Mouse (Mus musculus) left cerebral cortex, adult 2 months (tissue): ENCODE measurements around the gene Prkn. TPM values are rescaled to one million over a fixed set of nuclear protein-coding genes. Genes with fewer than 3 reads are reported as not detected.

ENCODE experiments used
- DNase-seq, 2 experiments: peaks; one replicate each; pipeline ENCODE4 v3.0.0; 2021 to 2022; ENCODE audit warnings: low spot score in 2 of 2, mixed read lengths in 1 of 2; ENCODE audit errors: extremely low spot score in 1 of 2
- H3K27ac ChIP-seq: fragments of 200-600 bp; 2 replicates; pipeline ENCODE4 v1.8.1; 2022
- H3K4me3 ChIP-seq: fragments of 200-600 bp; 2 replicates; pipeline ENCODE4 v1.8.1; 2022
- CTCF ChIP-seq: fragments of 200-600 bp; IDR thresholded peaks from 2 replicates; pipeline ENCODE4 v1.8.1; 2022; ENCODE audit warnings: antibody characterized with exemption, mild to moderate bottlenecking, moderate library complexity
- intact Hi-C: fragments of 180-260 bp; cut with DNase I; formaldehyde crosslinking; loops from one replicate; pipeline ENCODE4 v1.15.1; 2025
- total RNA-seq, 2 experiments: library from RNA; stranded (reverse); gene quantifications; 2 replicates each; pipeline ENCODE4 v1.2.3; 2021

Gene Prkn
- total RNA-seq, 2 experiments from 2014 or later, result 17.2 to 18.8 TPM

DNA sequence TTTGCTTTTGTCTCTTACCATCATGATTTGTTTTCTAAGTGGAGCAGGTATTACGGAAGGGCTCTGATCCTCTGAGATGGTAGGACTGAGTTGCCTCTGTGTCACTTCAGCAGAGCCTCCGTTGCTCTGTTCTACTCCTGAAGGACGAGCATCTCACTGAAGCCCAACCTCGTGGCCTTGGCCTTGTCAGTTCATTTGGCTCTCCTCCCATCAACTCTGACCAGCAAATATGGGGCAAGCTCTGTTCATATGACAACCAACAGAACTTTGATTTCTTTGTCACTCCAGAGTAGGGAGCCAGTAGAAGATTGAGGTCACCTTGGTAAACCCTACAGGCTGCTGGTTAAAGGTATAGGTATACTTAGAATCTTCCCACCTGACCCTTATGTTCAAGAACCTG lies 745.3 kb downstream of the Prkn start:
- no peak overlapping the region for H3K27ac ChIP-seq
- DNase-seq, result no peak
- no peak for TF ChIP-seq CTCF
- no peak overlapping the region for H3K4me3 ChIP-seq
- intact Hi-C loops, result no loop called here

DNA sequence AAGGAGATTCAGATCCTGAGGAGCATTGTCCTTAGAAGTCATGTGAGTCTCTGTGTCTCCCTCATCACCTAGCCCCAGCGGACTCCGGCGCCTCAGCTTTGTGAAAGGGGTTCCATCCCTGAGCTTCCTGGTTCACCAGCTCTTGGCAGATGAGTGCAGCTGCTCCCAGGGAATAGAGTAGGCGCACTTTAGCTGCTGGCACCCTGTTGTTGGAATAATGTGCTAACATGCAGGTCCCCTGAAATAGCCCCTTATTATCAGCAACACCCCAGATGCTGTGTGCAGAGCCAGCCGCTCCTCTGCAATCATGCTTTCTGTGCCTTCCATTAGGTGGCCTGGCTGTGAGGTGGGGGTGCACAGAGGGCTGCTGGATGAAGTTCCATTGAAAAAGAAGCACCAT lies 767.7 kb downstream of the Prkn start:
- DNase-seq, result no peak
- no peak for TF ChIP-seq CTCF
- no peak overlapping the region for H3K27ac ChIP-seq
- intact Hi-C loops, result no loop called here
- H3K4me3 ChIP-seq, result no peak overlapping the region

DNA sequence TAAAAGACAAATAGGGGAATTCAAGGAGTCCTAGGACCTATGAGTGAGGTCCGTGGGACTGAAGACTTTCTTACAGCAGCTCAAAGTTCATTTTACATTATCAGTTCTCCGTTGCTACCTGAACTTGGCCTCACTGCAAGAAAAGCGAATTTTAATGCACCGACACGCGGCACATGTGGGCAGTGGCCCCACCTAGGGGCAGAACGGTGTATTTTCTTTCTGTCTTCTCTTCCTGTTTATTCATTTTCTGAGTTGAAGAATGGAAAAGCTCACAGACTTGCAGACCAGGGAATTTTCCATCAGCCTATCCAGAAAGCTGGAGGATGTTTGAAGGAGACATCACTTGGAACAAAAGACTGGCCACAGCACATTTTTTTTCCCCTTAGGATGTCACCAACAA lies 771.3 kb downstream of the Prkn start:
- no peak overlapping the region for H3K4me3 ChIP-seq
- DNase-seq, result peak; percentile 72 to 75
- TF ChIP-seq CTCF, result peak; percentile 86

DNA sequence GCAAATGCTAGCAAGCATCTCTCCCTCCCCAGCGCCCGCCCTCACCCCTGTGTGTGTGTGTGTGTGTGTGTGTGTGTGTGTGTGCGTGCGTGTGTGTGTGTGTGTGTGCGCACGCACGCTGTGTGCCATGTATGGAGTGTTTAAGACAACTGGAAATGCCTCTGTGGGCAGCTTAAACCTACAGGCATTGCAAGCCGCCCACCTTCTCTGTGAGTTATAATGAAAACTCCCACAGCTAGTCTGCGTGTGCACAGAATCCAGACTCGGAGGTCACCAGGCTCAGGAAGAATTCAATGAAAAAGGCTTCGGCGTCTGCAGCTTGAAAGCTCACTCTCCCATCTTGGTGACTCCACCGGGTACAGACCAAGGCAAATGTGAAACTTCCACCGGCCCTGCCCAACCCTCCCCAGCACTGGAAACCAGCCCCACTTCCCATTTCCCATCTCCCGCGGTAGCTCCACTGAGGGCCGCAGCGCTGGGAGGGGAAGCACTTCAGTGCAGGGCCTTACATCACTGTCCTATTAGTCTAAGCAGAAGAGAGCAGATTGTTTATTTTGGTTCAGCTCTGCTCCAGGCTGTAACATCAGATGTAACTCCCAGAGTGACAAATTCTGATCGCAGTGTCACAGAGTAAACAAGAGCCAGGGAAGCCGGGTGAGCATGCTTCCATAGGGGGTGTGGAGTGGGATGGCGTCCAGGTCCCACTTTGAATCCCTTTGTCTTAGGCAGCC lies 772.8 kb downstream of the Prkn start:
- Histone ChIP-seq H3K27ac (peak overlapping the region; percentile 25), H3K4me3 (no peak overlapping the region)
- DNase-seq, result no peak
- intact Hi-C loops, result loop anchor here (2.0 to 10.0 kb wide), 5 partner anchors 226 to 1296 kb away; partner anchors contain the start of genes Pacrg, Prkn and Qk
- no peak for TF ChIP-seq CTCF

More for the DNA sequence above, 771.3 kb downstream of the Prkn start:
- peak overlapping the region; percentile 45; the same call in 1 of the 2 replicates for H3K27ac ChIP-seq
- intact Hi-C loops, result loop anchor here (5.0 to 10.0 kb wide), 4 partner anchors 224 to 1294 kb away; partner anchors contain the start of genes Pacrg, Prkn and Qk

DNA sequence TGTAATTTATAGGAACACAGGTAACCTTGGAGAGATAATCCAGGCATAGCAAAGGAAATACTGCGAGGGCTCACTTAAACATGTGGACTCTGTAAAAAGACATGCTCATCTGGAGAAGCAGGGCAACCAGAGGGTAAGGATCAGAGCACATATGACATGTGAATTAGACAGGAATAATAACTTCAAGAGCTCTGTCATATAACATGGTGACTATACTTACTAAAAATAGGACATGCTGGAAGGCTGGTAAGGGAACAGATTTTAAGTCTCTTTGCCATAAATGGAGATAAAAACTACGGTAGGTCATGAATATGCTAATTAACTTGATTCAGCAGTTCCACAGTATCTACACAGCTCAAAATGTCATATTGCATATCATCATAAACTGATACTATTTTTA lies 777.4 kb downstream of the Prkn start:
- Histone ChIP-seq H3K4me3 (no peak overlapping the region), H3K27ac (peak overlapping the region; percentile 51)
- intact Hi-C loops, result loop anchor here (10.0 kb wide), 1 partner anchor 773 kb away; the partner anchor contains the start of genes Pacrg and Prkn
- DNase-seq, result no peak
- no peak for TF ChIP-seq CTCF

DNA sequence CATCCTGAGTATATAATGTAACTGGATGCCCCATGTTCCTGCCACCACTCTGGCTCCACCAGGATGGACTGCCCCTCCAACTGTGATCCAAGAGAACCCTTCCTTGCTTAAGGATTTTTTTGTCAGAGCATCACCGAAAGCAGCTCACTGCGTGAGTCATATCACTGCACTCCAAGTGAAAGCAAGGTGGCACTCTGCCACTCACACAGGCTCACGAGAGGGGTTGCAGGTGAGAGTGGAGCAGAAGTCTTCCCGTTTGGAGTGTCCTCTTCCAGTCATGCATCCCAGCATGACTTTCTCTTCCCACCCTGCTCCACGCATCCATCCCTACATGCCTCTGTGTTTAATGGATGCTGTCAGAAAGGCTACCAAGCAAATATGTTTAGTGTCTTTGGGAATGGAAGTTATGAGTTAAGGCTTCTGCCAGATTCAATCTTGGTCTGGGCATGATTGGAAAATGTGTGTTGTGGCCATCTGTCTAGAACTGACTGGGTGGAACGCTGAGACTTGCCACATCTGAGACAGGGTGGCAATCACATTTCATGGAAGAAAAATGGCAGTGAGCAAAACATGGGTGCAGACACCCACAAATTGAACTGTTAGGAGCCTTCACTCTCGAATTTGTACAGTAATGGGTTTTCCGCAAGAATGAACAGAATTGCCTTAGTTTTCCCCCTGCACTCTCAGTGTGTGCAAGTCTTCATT lies 778.9 kb downstream of the Prkn start:
- Histone ChIP-seq H3K27ac (peak overlapping the region; percentile 76), H3K4me3 (no peak overlapping the region)
- peak in 1 of 2 experiments; percentile 46 for DNase-seq
- intact Hi-C loops, result loop anchor here (10.0 kb wide), 1 partner anchor 774 kb away; the partner anchor contains the start of genes Pacrg and Prkn
- no peak for TF ChIP-seq CTCF

DNA sequence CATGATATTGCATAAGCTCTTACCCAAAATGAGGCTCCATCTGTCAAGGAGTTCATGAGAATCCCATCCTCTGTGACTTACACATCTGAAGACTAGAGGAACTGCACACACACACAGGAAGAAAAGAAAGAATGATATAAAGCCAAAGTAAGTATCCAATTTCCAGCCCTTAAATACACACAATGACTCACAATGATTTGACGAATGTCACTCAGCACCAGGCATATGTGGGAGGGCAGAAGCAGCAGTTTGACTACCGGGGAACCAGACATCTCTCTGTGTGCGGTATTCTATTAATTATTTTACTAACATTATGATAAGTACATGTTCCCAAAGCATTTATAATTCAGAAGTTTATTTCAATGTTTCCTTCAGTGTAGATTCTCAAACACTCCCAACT lies 780.6 kb downstream of the Prkn start:
- Histone ChIP-seq H3K4me3 (no peak overlapping the region), H3K27ac (peak overlapping the region; percentile 76; the same call in 1 of the 2 replicates)
- DNase-seq, result no peak
- intact Hi-C loops, result loop anchor here (5.0 kb wide), 1 partner anchor 352 kb away; no protein-coding TSS in a partner anchor
- no peak for TF ChIP-seq CTCF

DNA sequence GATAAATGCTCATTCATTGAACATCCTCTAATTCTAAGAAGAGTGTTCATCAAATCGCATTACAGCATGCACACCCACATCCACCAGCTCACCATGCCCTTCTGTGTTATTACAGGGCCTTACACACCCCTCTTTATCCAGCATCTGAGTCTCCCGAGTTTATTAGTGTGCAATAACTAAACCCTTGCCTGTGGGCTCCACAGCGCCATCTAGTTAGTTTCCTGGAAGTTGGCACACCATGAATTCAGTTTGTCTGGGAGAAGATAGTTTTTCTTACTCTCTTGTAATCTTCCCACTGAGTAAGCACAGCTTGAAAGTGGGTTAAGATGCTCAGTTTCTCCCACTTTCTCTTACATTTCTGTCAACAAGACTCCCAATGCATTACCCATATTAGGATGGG lies 781.3 kb downstream of the Prkn start:
- DNase-seq, result no peak
- H3K27ac ChIP-seq, result no peak overlapping the region
- H3K4me3 ChIP-seq, result no peak overlapping the region
- intact Hi-C loops, result loop anchor here (5.0 kb wide), 1 partner anchor 351 kb away; no protein-coding TSS in a partner anchor
- TF ChIP-seq CTCF, result peak; percentile 55

DNA sequence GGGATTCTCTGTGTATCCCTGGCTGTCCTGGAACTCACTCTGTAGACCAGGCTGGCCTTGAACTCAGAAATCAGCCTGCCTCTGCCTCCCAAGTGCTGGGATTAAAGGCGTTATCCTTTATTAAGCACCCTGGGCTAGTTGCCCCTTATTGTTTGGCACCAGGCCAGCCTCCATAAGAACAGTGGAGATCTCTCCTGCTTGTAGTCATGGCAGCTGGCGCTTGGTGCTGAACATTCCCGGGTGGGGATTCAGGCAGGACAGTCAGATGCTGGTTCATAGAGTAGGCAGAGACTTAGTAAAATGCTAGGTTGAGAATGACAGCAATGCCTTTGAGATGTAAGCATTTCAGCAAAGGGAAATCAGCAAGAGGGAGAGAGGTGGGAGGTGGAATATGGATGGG lies 786.1 kb downstream of the Prkn start:
- H3K27ac ChIP-seq, result no peak overlapping the region
- intact Hi-C loops, result no loop called here
- no peak overlapping the region for H3K4me3 ChIP-seq
- no peak for DNase-seq
- no peak for TF ChIP-seq CTCF

DNA sequence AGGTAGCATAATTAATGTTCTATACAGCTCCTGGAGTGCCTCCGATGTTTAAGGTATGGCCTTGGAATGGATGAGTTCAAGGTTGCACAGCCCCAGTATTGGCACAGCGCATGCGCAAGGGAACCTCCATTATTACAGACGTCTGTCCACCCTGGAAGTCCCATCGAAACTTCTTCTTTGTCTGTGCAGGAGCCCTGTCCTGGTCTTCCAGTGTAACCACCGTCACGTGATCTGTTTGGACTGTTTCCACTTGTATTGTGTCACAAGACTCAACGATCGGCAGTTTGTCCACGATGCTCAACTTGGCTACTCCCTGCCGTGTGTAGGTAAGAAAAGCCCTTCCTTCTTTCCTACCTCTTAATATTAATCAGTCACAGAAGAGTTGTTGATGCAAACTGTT lies 794.9 kb downstream of the Prkn start:
- no peak for TF ChIP-seq CTCF
- intact Hi-C loops, result no loop called here
- Histone ChIP-seq H3K27ac (no peak overlapping the region), H3K4me3 (no peak overlapping the region)
- no peak for DNase-seq

DNA sequence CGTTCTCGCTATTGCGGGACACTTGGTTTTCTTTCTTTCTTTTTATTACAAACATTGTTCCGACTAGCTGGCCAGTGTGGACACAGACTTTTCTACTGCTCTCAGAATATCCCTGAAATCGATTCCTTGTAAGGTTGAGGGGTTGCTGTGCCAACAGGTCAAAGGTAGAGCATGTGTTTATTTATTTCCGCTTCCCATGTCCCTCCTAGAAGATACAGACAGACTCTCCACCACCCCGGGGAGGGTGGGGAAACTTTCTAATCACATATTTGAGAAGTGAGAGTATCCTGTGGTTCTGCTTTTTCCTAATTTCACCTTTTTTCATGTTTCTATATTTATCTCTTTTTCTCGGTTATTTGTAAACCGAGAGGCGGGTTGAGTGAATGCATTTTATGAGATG lies 797.5 kb downstream of the Prkn start:
- intact Hi-C loops, result no loop called here
- no peak for DNase-seq
- no peak for TF ChIP-seq CTCF
- H3K4me3 ChIP-seq, result no peak overlapping the region
- no peak overlapping the region for H3K27ac ChIP-seq

DNA sequence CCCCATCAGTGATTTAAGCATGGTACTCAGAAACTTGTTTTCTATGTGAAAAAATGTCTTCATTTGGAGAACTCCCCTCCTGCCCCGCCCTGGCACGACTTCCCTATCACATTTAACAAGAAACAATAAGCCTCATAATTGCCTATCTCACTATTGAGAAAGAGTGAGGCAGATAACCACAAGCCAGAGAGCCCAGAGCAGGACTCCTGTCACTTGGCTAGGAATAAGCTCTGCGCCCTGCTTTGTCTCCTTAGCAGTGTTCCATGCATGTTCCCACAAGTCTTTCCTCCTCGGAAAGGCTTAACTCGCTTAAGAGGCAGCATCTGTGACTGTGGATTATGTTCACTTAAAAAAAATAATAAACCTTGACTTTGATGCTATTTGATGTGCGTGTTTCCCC lies 798.3 kb downstream of the Prkn start:
- TF ChIP-seq CTCF, result no peak
- Histone ChIP-seq H3K27ac (no peak overlapping the region), H3K4me3 (no peak overlapping the region)
- intact Hi-C loops, result no loop called here
- no peak for DNase-seq
